Mouse (Mus musculus) cerebellum, adult 2 months (tissue): ENCODE measurements around the gene Dusp5.

Source experiments
- CTCF ChIP-seq: fragments of 200-500 bp; IDR thresholded peaks from 2 replicates; pipeline ENCODE4 v1.5.1; 2011; ENCODE audit warnings: low read depth, mild to moderate bottlenecking, control low read depth, low read length, moderate library complexity, borderline replicate concordance; ENCODE audit not compliant: insufficient read depth
- POLR2A ChIP-seq: fragments of 200-500 bp; IDR thresholded peaks from 2 replicates; pipeline ENCODE4 v1.6.1; 2011; ENCODE audit warnings: low read length, control low read depth, borderline replicate concordance; ENCODE audit not compliant: insufficient read depth

- no peak for TF ChIP-seq CTCF
- no peak for TF ChIP-seq POLR2A
These were observed 22.1 kb downstream of the Dusp5 start for GRCm38 (mm10) chr19:53550972-53551371.
